Mouse (Mus musculus) ES-E14 (cell line): ENCODE measurements at regions not wholly inside any gene's neighbourhood (a gene's known extent, or its start where the extent isn't known, plus 50 kb on each side); places are given as distances from the start of the nearest gene placed in this dataset.

Experiments
- CHD2 ChIP-seq: IDR thresholded peaks from 2 replicates; pipeline ENCODE4 v1.6.1; 2014; ENCODE audit warnings: mild to moderate bottlenecking, low read depth, low read length, inconsistent platforms
- HCFC1 ChIP-seq: IDR thresholded peaks from 2 replicates; pipeline ENCODE4 v1.6.1; 2012; ENCODE audit warnings: low read length, inconsistent platforms, borderline replicate concordance; ENCODE audit not compliant: insufficient read depth
- MAFK ChIP-seq: IDR thresholded peaks from 2 replicates; pipeline ENCODE4 v1.6.1; 2014; ENCODE audit warnings: mild to moderate bottlenecking, low read depth, low read length, inconsistent platforms; ENCODE audit not compliant: insufficient read depth
- ZC3H11A ChIP-seq: IDR thresholded peaks from 2 replicates; pipeline ENCODE4 v1.6.1; 2012; ENCODE audit warnings: low read depth, mild to moderate bottlenecking, inconsistent platforms, low read length, borderline replicate concordance
- ZNF384 ChIP-seq: IDR thresholded peaks from 2 replicates; pipeline ENCODE4 v1.6.1; 2012; ENCODE audit warnings: low read depth, low read length, inconsistent platforms

DNA sequence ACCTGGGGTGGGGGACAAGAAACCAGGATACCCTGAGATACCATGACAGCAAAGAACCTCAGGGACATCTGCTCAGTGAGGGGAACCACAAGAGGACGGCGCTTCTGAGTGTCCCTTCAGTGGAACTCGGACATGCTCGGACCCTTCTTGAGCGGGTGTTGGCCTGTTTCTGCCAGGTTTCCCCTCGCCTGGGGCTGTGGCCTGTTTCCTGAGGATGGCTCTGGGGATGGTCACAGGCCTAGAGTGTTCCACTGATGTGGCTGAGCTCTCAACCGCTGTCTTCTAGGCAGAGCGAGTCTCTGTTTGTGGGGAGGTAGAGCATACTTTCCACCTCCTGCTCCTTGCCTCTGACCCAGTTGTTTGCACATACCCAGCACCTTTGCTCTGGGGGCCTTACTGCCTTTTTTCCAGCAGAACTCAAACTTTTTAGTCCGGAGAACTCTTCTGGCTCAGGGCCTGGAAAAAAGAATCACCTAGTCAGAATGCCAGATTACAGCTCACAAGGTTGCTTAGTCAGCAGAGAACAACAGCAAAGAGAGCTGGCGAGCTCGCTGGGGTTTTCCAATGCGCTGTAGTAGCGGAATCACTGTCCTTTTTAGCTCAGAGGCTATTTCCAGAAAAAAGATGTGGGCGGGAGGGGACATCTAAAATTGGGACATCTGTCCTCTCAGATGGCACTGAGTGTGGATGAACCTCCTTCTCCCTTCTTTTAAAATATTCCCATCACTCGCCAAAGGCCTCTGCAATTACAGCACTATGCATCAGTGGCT, 65.3 kb downstream of the Med10 start:
- TF ChIP-seq HCFC1 (no peak), CHD2 (no peak), ZNF384 (no peak), MAFK (no peak), ZC3H11A (no peak)
